Mouse (Mus musculus) embryonic facial prominence, embryonic 11.5 days (tissue): ENCODE measurements around the gene Gtf3c5. TPM values are rescaled to one million over a fixed set of nuclear protein-coding genes. Genes with fewer than 3 reads are reported as not detected.

Experiments
- ATAC-seq: fragments of 200-750 bp; cut with Nextera tagmentation; replicated peaks from 2 replicates; pipeline ENCODE4 v1.8.0; 2017; ENCODE audit warnings: low read depth; ENCODE audit not compliant: insufficient number of reproducible peaks, low FRiP score, low TSS enrichment
- DNase-seq: peaks from one replicate; pipeline ENCODE4 v3.0.0-alpha.2; 2015; ENCODE audit warnings: low spot score
- H3K27ac ChIP-seq: fragments of 300-500 bp; sonication (generic); replicated peaks from 2 replicates; pipeline ENCODE4 v1.5.1; 2014; ENCODE audit warnings: mild to moderate bottlenecking, low read depth, low read length, control low read depth
- H3K27me3 ChIP-seq: fragments of 300-500 bp; sonication (generic); 2 replicates; pipeline ENCODE4 v1.6.1; 2014; ENCODE audit warnings: mild to moderate bottlenecking, low read length, moderate library complexity, mixed read lengths; ENCODE audit not compliant: control insufficient read depth, insufficient read depth
- H3K36me3 ChIP-seq: fragments of 300-500 bp; sonication (generic); replicated peaks from 2 replicates; pipeline ENCODE4 v1.6.1; 2014; ENCODE audit warnings: low read depth, mild to moderate bottlenecking, low read length, moderate library complexity, mixed read lengths; ENCODE audit not compliant: control insufficient read depth, insufficient read depth
- H3K4me1 ChIP-seq: fragments of 300-500 bp; sonication (generic); 2 replicates; pipeline ENCODE4 v1.6.1; 2014; ENCODE audit warnings: low read length, mixed read lengths; ENCODE audit not compliant: control insufficient read depth, insufficient read depth
- H3K4me2 ChIP-seq: fragments of 300-500 bp; sonication (generic); 2 replicates; pipeline ENCODE4 v1.6.1; 2014; ENCODE audit warnings: low read depth, mild to moderate bottlenecking, control low read depth, low read length, moderate library complexity
- H3K4me3 ChIP-seq: fragments of 300-500 bp; sonication (generic); 2 replicates; pipeline ENCODE4 v1.5.1; 2014; ENCODE audit warnings: low read depth, low read length, control low read depth
- H3K9ac ChIP-seq: fragments of 300-500 bp; sonication (generic); replicated peaks from 2 replicates; pipeline ENCODE4 v1.6.1; 2014; ENCODE audit warnings: mild to moderate bottlenecking, control low read depth, low read length
- H3K9me3 ChIP-seq: fragments of 300-500 bp; sonication (generic); replicated peaks from 2 replicates; pipeline ENCODE4 v1.6.1; 2016; ENCODE audit warnings: mild to moderate bottlenecking, low read length, inconsistent platforms, mixed read lengths; ENCODE audit not compliant: control insufficient read depth
- WGBS: fragments of 180-500 bp; shearing (Covaris S2); extraction: QIAGEN DNeasy Blood & Tissue Kit; methylation state at CpG from one replicate; pipeline ENCODE4 v1.1.7; 2014; 5-methylcytosine and 5-hydroxymethylcytosine counted together
- polyA plus RNA-seq: library from polyadenylated mRNA; unstranded; fragments of >200 nt; fragmentation: Nextera tagmentation; extraction: Ambion mirVana; gene quantifications from 2 replicates; pipeline ENCODE4 v1.2.1, GENCODE M21; 2014

Gtf3c5 gene
- polyA plus RNA-seq, 1 experiment from 2014 or later, result 38.5 TPM

DNA sequence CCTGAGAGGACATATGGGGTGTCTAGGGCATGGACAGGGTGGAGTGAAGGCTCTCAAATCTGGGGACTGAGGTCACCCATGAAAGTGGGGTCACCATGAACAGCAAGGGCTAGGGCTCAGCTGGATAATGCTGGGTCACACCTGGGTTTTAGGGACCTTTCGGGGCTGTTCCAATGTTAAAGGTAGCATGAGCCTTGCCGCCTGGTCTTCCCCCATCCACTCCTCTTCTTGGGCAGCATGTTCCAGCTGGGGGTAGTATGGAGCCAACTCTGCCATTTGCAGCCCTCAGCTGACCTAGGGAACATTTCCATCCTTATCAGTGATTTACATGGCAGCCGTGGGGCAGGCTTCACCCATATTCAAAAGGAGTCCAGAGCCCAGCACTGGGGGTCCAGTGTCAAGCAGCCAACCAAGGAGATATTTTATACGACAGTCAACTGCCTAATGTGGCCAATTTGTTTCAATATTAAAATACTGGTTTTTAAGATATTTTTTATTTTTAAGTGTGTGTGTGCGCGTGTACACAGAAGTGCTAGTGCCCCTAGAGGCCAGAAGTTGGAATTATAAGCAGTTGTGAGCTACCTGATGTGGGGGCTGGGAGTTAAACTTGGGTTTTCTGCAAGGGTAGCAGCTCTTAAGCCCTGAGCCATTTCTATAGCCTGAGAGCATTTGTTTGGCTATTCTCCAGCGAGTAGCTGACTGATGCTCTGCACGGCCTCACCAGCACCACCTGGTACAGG lies 23.2 kb upstream of the Gtf3c5 start:
- no peak overlapping the region for H3K4me3 ChIP-seq
- H3K27me3 ChIP-seq, result no peaks in the 10 kb centered on the region
- no peak for ATAC-seq
- H3K27ac ChIP-seq, result no peak overlapping the region
- no peaks in the 10 kb centered on the region for H3K36me3 ChIP-seq
- no peaks in the 10 kb centered on the region for H3K4me1 ChIP-seq
- no peak overlapping the region for H3K4me2 ChIP-seq
- 67% methylated on average over 8 of the region's 8 CpGs for WGBS
- DNase-seq, result peak; percentile 35
- no peaks in the 10 kb centered on the region for H3K9me3 ChIP-seq
- no peak overlapping the region for H3K9ac ChIP-seq

DNA sequence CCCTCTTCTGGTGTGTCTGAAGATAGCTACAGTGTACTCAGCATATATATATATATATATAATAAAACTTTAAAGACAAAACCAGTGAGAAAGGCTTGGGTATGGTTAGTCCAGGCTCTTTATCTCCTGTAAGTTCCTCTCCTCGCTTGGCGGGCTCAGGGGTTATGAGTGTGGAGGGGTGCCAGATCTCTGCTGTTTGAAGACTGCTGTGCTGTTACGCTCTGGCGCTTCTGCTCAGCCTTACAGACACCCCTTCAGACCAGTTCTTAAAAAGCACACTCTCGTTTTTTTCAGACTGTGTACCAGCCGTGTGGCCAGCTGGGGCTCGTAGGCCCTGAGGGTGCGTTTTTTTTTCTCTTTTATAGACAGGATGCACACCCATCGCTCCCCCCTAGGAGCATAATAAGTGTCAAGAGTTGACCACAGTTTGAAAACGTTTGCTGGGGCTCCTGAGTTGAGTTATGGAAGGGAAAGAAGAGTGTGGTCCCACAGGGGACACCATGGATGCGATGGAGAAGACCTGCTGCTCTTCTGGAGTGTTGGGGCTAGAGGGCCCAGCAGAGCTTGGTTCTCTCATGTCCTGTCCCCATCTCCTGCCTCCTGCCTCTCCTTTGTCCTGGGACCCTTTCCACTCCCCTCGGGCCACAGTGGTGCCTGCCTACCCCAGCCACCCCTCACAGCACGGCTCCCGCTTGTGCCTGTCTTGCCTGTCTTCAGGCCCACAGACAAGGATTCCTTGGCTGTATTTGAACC lies 22.4 kb upstream of the Gtf3c5 start:
- Histone ChIP-seq H3K9me3 (no peaks in the 10 kb centered on the region), H3K27ac (no peak overlapping the region), H3K9ac (no peak overlapping the region), H3K4me3 (no peak overlapping the region), H3K4me1 (no peaks in the 10 kb centered on the region), H3K27me3 (no peaks in the 10 kb centered on the region), H3K4me2 (no peak overlapping the region), H3K36me3 (no peaks in the 10 kb centered on the region)
- 74% methylated on average over 14 of the region's 14 CpGs for WGBS
- no peak for DNase-seq
- ATAC-seq, result no peak

DNA sequence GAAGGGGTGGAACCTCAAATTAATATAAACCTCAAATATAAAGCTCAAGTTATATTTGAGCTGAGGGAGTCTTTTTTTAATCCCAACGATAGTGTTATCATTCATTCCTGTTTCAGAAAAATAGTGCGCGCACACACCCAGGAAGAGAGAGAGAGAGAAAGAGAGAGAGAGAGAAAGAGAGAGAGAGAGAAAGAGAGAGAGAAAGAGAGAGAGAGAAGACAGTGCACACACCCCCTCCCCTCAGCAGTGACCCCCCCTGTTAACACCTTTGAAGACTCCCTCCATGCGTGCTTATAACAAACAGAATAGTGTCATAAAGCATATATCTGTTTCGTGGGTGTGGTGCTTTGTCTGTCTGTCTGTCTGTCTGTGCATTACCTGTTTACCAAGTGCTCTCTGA lies 20.0 kb upstream of the Gtf3c5 start:
- no peak overlapping the region for H3K4me3 ChIP-seq
- H3K9ac ChIP-seq, result no peak overlapping the region
- no peak for ATAC-seq
- DNase-seq, result no peak
- no peak overlapping the region for H3K27ac ChIP-seq
- H3K4me1 ChIP-seq, result no peaks in the 10 kb centered on the region
- no peaks in the 10 kb centered on the region for H3K9me3 ChIP-seq
- H3K36me3 ChIP-seq, result no peaks in the 10 kb centered on the region
- H3K4me2 ChIP-seq, result no peak overlapping the region
- WGBS, result 98% methylated on average over 5 of the region's 5 CpGs
- H3K27me3 ChIP-seq, result no peaks in the 10 kb centered on the region

DNA sequence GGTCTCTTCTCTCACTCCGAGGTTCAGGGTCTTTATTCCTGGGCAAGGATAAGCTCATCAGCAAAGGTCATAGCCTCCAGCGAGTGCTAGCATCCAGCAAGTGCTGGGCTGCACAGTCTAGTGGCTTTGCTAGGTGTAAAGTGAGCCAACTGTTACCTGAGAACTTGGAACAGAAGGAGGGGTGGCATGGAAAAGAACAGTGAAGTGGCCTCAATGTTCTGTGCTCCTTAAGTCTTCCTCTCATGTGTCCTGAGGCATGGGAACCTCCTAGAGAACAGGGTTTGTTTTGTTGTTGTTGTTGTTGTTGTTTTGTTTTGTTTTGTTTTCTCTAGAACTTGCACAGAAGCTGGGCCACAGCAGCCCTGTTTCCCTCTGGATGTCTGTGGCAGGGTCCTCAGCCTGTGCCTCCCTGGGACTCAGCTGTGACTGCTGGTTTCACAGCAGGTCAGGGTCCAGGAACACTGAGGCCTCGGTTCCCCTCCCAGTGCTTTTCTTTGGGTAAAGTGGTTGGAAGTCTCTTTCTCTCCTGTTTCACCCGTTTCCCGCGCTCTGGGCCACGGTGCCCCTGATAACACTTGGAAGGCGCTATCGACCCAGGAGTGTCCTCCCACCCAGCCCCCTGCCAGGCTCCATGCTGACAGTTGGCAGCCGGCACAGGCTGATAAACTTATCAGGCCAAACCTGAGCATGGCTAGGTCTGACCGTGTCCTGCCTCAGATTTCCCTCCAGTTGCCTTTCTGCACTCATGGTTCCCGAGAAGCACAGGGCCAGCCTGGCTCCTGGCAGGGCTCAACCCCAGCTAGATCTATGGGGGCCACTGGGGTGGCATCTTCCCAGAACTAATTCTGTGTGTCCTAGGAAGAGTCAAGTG lies 18.4 kb upstream of the Gtf3c5 start:
- no peak for ATAC-seq
- H3K36me3 ChIP-seq, result no peaks in the 10 kb centered on the region
- H3K4me1 ChIP-seq, result no peaks in the 10 kb centered on the region
- no peaks in the 10 kb centered on the region for H3K27me3 ChIP-seq
- H3K9ac ChIP-seq, result no peak overlapping the region
- H3K4me3 ChIP-seq, result no peak overlapping the region
- 57% methylated on average over 12 of the region's 12 CpGs for WGBS
- no peak overlapping the region for H3K4me2 ChIP-seq
- no peak overlapping the region for H3K27ac ChIP-seq
- no peaks in the 10 kb centered on the region for H3K9me3 ChIP-seq
- no peak for DNase-seq

DNA sequence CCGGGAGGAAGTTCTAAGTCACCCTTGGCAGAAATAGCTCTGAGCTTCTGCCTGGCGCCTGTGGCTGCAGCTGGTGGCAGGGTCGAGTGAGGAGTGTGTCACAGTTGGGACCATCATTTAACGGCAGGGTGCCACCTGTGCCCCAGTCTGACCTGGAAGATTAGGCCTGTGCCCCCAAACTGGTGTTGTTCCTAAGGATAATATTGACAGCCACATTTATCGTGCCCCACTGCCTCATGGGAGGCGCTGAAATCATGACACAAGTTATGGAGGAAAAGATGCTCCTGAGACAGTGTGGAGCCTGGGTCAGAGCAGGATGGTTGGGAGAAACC lies 16.0 kb upstream of the Gtf3c5 start:
- 76% methylated on average over 6 of the region's 6 CpGs for WGBS
- H3K27ac ChIP-seq, result no peak overlapping the region
- DNase-seq, result no peak
- H3K4me1 ChIP-seq, result no peaks in the 10 kb centered on the region
- no peak for ATAC-seq
- H3K9ac ChIP-seq, result no peak overlapping the region
- H3K4me2 ChIP-seq, result no peak overlapping the region
- no peaks in the 10 kb centered on the region for H3K36me3 ChIP-seq
- no peaks in the 10 kb centered on the region for H3K27me3 ChIP-seq
- H3K4me3 ChIP-seq, result no peak overlapping the region
- no peaks in the 10 kb centered on the region for H3K9me3 ChIP-seq

DNA sequence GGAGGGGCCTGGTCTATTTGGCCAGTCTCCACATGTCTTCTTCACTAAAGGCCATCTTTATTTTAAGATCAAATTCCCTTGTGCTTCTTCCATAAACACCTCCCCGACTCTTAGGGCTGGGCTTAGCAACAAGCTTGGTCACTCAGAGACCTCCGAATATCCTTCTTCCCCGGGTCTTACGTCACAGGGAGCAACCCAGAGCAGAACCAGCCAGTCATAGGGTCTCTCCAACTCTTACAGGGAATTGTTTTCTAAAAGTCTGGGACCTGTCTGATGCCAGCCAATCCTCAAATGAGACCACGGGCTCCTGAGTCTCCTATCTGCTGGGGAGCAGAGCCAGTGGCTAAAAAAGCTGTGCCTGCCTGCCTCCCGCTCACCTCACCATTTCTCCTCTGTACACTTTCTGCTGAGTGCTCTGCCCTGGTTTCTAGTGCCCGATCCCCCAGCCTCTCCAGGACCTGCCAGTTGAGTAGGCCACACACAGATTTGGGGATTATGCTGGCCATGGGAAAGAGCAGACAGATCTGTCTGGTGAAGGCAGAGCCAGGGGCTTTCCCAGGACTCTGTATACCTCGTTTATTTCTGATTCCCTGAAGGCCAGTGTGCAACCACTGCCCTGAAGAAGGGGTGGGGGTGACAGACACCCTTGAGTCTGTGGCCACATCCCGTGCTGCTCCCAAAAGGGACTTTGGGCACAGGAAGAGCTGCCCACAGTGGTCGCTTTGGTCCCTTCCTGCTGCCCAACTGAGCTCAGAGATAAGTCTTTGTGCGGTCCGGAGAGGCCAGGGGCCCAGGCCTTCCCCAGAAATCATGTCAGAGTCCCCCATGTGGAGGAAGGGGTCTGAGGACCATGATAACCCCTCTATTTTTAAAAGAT lies 15.4 kb upstream of the Gtf3c5 start:
- no peaks in the 10 kb centered on the region for H3K27me3 ChIP-seq
- ATAC-seq (no peak), DNase-seq (no peak)
- no peak overlapping the region for H3K9ac ChIP-seq
- no peak overlapping the region for H3K4me3 ChIP-seq
- no peaks in the 10 kb centered on the region for H3K4me1 ChIP-seq
- no peaks in the 10 kb centered on the region for H3K36me3 ChIP-seq
- WGBS, result 63% methylated on average over 12 of the region's 12 CpGs
- no peak overlapping the region for H3K4me2 ChIP-seq
- H3K9me3 ChIP-seq, result no peaks in the 10 kb centered on the region
- H3K27ac ChIP-seq, result no peak overlapping the region

DNA sequence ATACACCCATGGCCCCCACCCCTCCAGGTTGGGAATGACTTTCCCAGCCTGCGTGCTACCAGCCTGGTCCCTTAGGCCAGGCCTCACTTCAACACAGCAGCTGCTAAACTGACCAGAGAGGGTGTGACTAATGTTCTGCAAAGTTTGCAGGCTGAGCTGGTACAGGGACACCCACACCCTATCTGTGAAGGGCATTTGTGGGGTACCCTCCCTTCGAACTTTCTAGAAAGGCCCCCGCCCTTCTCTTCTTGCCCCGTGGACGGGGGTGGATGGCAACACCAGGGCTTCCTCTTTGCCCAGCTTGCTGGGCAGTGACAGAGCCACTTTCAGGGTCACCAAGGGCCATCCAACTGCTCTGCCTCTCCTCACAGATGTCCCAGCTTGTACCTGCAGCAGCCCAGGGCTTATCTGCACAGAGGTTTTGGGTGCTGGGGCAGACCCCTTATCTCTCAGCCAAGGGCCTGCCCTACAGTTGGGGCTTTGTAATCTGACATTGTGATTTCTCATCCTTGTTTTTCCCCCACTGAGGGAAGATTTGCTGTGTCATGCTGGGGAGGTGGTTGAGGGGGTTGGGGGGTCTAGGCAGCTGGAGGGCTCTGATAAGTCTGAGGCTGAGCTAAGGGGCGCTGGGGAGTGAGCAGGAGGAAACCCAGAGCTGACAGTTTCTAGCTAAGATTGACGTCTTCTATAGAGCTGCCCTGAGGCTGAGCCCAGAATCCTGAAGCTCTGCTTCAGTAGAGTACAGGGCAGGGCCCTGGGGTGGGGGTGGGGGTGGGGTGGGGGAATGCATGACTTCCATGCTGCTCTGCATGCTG lies 14.4 kb upstream of the Gtf3c5 start:
- Histone ChIP-seq H3K36me3 (no peaks in the 10 kb centered on the region), H3K4me2 (no peak overlapping the region), H3K27ac (no peak overlapping the region), H3K4me1 (no peaks in the 10 kb centered on the region), H3K27me3 (no peaks in the 10 kb centered on the region), H3K9me3 (no peaks in the 10 kb centered on the region), H3K9ac (no peak overlapping the region), H3K4me3 (no peak overlapping the region)
- ATAC-seq, result 0 out of 2 replicates have a peak, but pooled peaks have one; percentile 63
- 76% methylated on average over 7 of the region's 7 CpGs for WGBS
- no peak for DNase-seq
